Mouse (Mus musculus): ENCODE data around the gene Vwa3b.

The Vwa3b gene

GRCm38 (mm10) chr1:37025962-37026686, at the start of gene Vwa3b:
Vwa3b (plus strand) TSS chr1:37026596.
- no peak for DNase-seq (ENCODE audit: low read depth, low spot score)

- no peak for DNase-seq (ENCODE audit: low read depth, low spot score)
Observed at GRCm38 (mm10) chr1:36976770-36977169, 49.6 kb upstream of the Vwa3b start.

GRCm38 (mm10) chr1:36982191-36982961, 44.0 kb upstream of the Vwa3b start:
- DNase-seq (ENCODE audit: low read depth, low spot score): peak; percentile 98

- peak; percentile 99 for DNase-seq (ENCODE audit: low read depth, low spot score)
Observed at GRCm38 (mm10) chr1:36983754-36984153, 42.6 kb upstream of the Vwa3b start.

- DNase-seq (ENCODE audit: low read depth, low spot score): peak; percentile 78
Observed at GRCm38 (mm10) chr1:36984406-36984805, 42.0 kb upstream of the Vwa3b start.

- DNase-seq (ENCODE audit: low read depth, low spot score): peak; percentile 100
Observed at GRCm38 (mm10) chr1:36985896-36986295, 40.5 kb upstream of the Vwa3b start.

GRCm38 (mm10) chr1:36986396-36987160, 39.8 kb upstream of the Vwa3b start:
- peak; percentile 97 for DNase-seq (ENCODE audit: low read depth, low spot score)

- peak; percentile 93 for DNase-seq (ENCODE audit: low read depth, low spot score)
Observed at GRCm38 (mm10) chr1:36987172-36988148, 38.9 kb upstream of the Vwa3b start.

GRCm38 (mm10) chr1:36988161-36988560, 38.2 kb upstream of the Vwa3b start:
- no peak for DNase-seq (ENCODE audit: low read depth, low spot score)

GRCm38 (mm10) chr1:36988561-36988960, 37.8 kb upstream of the Vwa3b start:
- DNase-seq (ENCODE audit: low read depth, low spot score): peak; percentile 71

- DNase-seq (ENCODE audit: low read depth, low spot score): peak; percentile 46
Observed at GRCm38 (mm10) chr1:36994296-36994695, 32.1 kb upstream of the Vwa3b start.

GRCm38 (mm10) chr1:36995760-36996159, 30.6 kb upstream of the Vwa3b start:
- no peak for DNase-seq (ENCODE audit: low read depth, low spot score)

GRCm38 (mm10) chr1:36996561-36997213, 29.7 kb upstream of the Vwa3b start:
- DNase-seq (ENCODE audit: low read depth, low spot score): peak; percentile 38

GRCm38 (mm10) chr1:37000307-37000706, 26.1 kb upstream of the Vwa3b start:
- no peak for DNase-seq (ENCODE audit: low read depth, low spot score)

- peak; percentile 76 for DNase-seq (ENCODE audit: low read depth, low spot score)
Observed at GRCm38 (mm10) chr1:37001636-37002315, 24.6 kb upstream of the Vwa3b start.

GRCm38 (mm10) chr1:37002316-37003008, 23.9 kb upstream of the Vwa3b start:
- DNase-seq (ENCODE audit: low read depth, low spot score): no peak

- DNase-seq (ENCODE audit: low read depth, low spot score): no peak
Observed at GRCm38 (mm10) chr1:37004533-37004932, 21.9 kb upstream of the Vwa3b start.

GRCm38 (mm10) chr1:37005036-37005435, 21.4 kb upstream of the Vwa3b start:
- DNase-seq (ENCODE audit: low read depth, low spot score): no peak

- DNase-seq (ENCODE audit: low read depth, low spot score): peak; percentile 69
Observed at GRCm38 (mm10) chr1:37006529-37006928, 19.9 kb upstream of the Vwa3b start.

All from R1 (cell line).